Mouse (Mus musculus) heart, adult 10 weeks (tissue): ENCODE measurements around the gene Aox2. TPM values are rescaled to one million over a fixed set of nuclear protein-coding genes. Genes with fewer than 3 reads are reported as not detected.

Source experiments
- polyA plus RNA-seq: library from polyadenylated mRNA; stranded (reverse); fragments of 350-450 nt; fragmentation: Illumina TruSeq; extraction: RNeasy Lipid Tissue Mini Kit (QIAGEN cat#74804); gene quantifications from one replicate; pipeline ENCODE4 v1.2.3, GENCODE M21; 2014; ENCODE audit warnings: low read depth, low replicate concordance

The Aox2 gene
- polyA plus RNA-seq: not detected

GRCm38 (mm10) chr1:58278026-58278425 lies at the start of gene Aox2:
Gene Aox2 (plus strand): TSS chr1:58278326.

GRCm38 (mm10) chr1:58392652-58393283 lies 114.6 kb downstream of the Aox2 start, which contains the start of gene Bzw1:
Gene Bzw1 (plus strand): TSS chr1:58392898.

GRCm38 (mm10) chr1:58423371-58424248 lies 145.5 kb downstream of the Aox2 start, which contains the start of gene Clk1:
Gene Clk1 (minus strand): TSS chr1:58424066.

Other genes starting within 250 kb of the Aox2 start
- gene Aox1, start 248.4 kb upstream of the Aox2 start, polyA plus RNA-seq: 28.2 TPM
- gene Aox3, start 165.2 kb upstream of the Aox2 start, polyA plus RNA-seq: 0.52 TPM
- not detected for gene Aox4, start 67.9 kb upstream of the Aox2 start, polyA plus RNA-seq
- gene Bzw1, start 114.6 kb downstream of the Aox2 start, polyA plus RNA-seq: 67.4 TPM
- gene Clk1, start 145.7 kb downstream of the Aox2 start, polyA plus RNA-seq: 141 TPM
- gene Nif3l1, start 166.8 kb downstream of the Aox2 start, polyA plus RNA-seq: 16.3 TPM
- 36.6 TPM for gene Ppil3, start 167.2 kb downstream of the Aox2 start, polyA plus RNA-seq
- gene Orc2, start 226.8 kb downstream of the Aox2 start, polyA plus RNA-seq: 9.6 TPM